Comparison of ENCODE assay signal across 23 mouse cellular contexts in the genomic region with DNA sequence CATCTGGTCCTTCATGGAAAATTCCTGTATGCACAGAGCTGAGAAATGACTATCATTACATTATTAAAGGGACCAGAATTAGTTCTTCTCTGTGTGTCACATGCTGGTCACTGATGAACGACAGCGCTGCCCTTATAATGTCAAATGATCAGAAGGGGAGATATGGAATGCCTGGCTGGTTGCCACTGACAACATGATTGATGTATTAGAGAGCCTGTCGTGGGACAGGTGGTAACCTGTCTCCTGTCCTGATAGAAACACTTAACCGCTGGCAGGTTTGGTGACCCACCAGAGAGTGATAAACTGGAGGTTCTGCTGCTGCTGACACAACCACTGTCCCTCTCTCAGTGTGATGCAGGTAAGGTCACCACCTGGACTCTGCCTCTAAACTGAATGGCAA. TPM values are rescaled to one million over a fixed set of nuclear protein-coding genes. Genes with fewer than 3 reads are reported as not detected.
"Had no signal": no experiment of that assay in that cellular context is flagged by ENCODE, and none has a peak within 500 bp of the region (broad histone marks: within the 10 kb centered on the region; RNA-seq: fewer than 3 reads in every experiment).

No protein-coding gene starts in this region.

- H3K36me3 ChIP-seq: neural tube, embryonic 13.5 days; neural tube, embryonic 15.5 days; stomach, embryonic 15.5 days had no signal

- DNase-seq: retina, postnatal 1 day; right cerebral cortex, adult 18-20 months; right cerebral cortex, postnatal 14 days; right cerebral cortex, postnatal 25 days; right cerebral cortex, postnatal 4 days; spleen, adult 18-20 months; thymus, adult 18-20 months; thymus, adult 2 months; thymus, postnatal 14 days; thymus, postnatal 25 days; thymus, postnatal 36 days; thymus, postnatal 4 days had no signal

- H3K4me3 ChIP-seq: neural tube, embryonic 13.5 days; neural tube, embryonic 15.5 days; stomach, embryonic 15.5 days had no signal

- H3K9ac ChIP-seq: neural tube, embryonic 13.5 days; neural tube, embryonic 15.5 days; stomach, embryonic 15.5 days had no signal

- H3K4me2 ChIP-seq: neural tube, embryonic 13.5 days; neural tube, embryonic 15.5 days; stomach, embryonic 15.5 days had no signal

- H3K27ac ChIP-seq: neural tube, embryonic 13.5 days; neural tube, embryonic 15.5 days; stomach, embryonic 15.5 days; stomach, postnatal 0 days had no signal

- H3K27me3 ChIP-seq: neural tube, embryonic 13.5 days; neural tube, embryonic 15.5 days; stomach, embryonic 15.5 days had no signal

- H3K9me3 ChIP-seq: neural tube, embryonic 13.5 days; neural tube, embryonic 15.5 days; stomach, embryonic 15.5 days had no signal

- H3K4me1 ChIP-seq: stomach, embryonic 15.5 days had no signal

RNA-seq across cellular contexts. Expression of a gene that starts 40.1 kb away (rescaled TPM):
- polyA plus RNA-seq: small intestine, adult 2 months; spleen, adult 2 months; stomach, embryonic 14.5 days; stomach, embryonic 15.5 days; stomach, embryonic 16.5 days; testis, adult 2 months; thymus, postnatal 0 days; urinary bladder, adult 2 months had no signal
